Mouse (Mus musculus): ENCODE measurements around the gene Socs1. TPM values are rescaled to one million over a fixed set of nuclear protein-coding genes. Genes with fewer than 3 reads are reported as not detected.

Gene Socs1
- polyA plus RNA-seq, 1 experiment from 2014 or later = 3.8 TPM

- Histone ChIP-seq H3K4me2 (replicated peaks; ENCODE audit: low read depth) (no peak overlapping the region), H3K9me3 (ENCODE audit: control insufficient read depth) (no peaks in the 10 kb centered on the region), H3K4me3 (ENCODE audit: low read depth, low read length) (no peak overlapping the region), H3K4me1 (replicated peaks; ENCODE audit: control insufficient read depth, insufficient read depth, low read length) (0 out of 2 replicates have a peak, but pooled peaks cover 8% of the 10 kb centered on the region), H3K27me3 (replicated peaks; ENCODE audit: control insufficient read depth, insufficient read depth, low read length) (no peaks in the 10 kb centered on the region), H3K36me3 (ENCODE audit: control insufficient read depth, insufficient read depth) (no peaks in the 10 kb centered on the region), H3K27ac (ENCODE audit: low read depth, low read length) (no peak overlapping the region), H3K9ac (ENCODE audit: low read depth, low read length) (no peak overlapping the region)
- TF ChIP-seq CTCF (IDR thresholded peaks at IDR 0.05; ENCODE audit: low read depth) = no peak
- WGBS = 78% methylated on average over 5 of the region's 5 CpGs
- ATAC-seq = no peak
These were observed 4.7 kb downstream of the Socs1 start for GRCm38 (mm10) chr16:10780631-10781120.

- Histone ChIP-seq H3K9me3 (ENCODE audit: control insufficient read depth) (no peaks in the 10 kb centered on the region), H3K4me2 (replicated peaks; ENCODE audit: low read depth) (no peak overlapping the region), H3K27me3 (replicated peaks; ENCODE audit: control insufficient read depth, insufficient read depth, low read length) (no peaks in the 10 kb centered on the region), H3K36me3 (ENCODE audit: control insufficient read depth, insufficient read depth) (no peaks in the 10 kb centered on the region), H3K27ac (ENCODE audit: low read depth, low read length) (no peak overlapping the region), H3K9ac (ENCODE audit: low read depth, low read length) (no peak overlapping the region), H3K4me1 (replicated peaks; ENCODE audit: control insufficient read depth, insufficient read depth, low read length) (no peaks in the 10 kb centered on the region), H3K4me3 (ENCODE audit: low read depth, low read length) (no peak overlapping the region)
- ATAC-seq = no peak
- 74% methylated on average over 5 of the region's 5 CpGs for WGBS
- no peak for TF ChIP-seq CTCF (IDR thresholded peaks at IDR 0.05; ENCODE audit: low read depth)
These were observed 7.7 kb downstream of the Socs1 start for GRCm38 (mm10) chr16:10777579-10778160.

- no peak for ATAC-seq
- Histone ChIP-seq H3K27me3 (replicated peaks; ENCODE audit: control insufficient read depth, insufficient read depth, low read length) (no peaks in the 10 kb centered on the region), H3K4me2 (replicated peaks; ENCODE audit: low read depth) (no peak overlapping the region), H3K27ac (ENCODE audit: low read depth, low read length) (no peak overlapping the region), H3K4me3 (ENCODE audit: low read depth, low read length) (no peak overlapping the region), H3K4me1 (replicated peaks; ENCODE audit: control insufficient read depth, insufficient read depth, low read length) (no peaks in the 10 kb centered on the region), H3K36me3 (ENCODE audit: control insufficient read depth, insufficient read depth) (no peaks in the 10 kb centered on the region), H3K9ac (ENCODE audit: low read depth, low read length) (no peak overlapping the region), H3K9me3 (ENCODE audit: control insufficient read depth) (no peaks in the 10 kb centered on the region)
- no peak for TF ChIP-seq CTCF (IDR thresholded peaks at IDR 0.05; ENCODE audit: low read depth)
- 53% methylated on average over 7 of the region's 7 CpGs for WGBS
These were observed 9.0 kb downstream of the Socs1 start for GRCm38 (mm10) chr16:10776322-10776721.

GRCm38 (mm10) chr16:10774726-10775125 lies 10.6 kb downstream of the Socs1 start:
- 40% methylated on average over 4 of the region's 4 CpGs for WGBS
- no peaks in the 10 kb centered on the region for H3K9me3 ChIP-seq (ENCODE audit: control insufficient read depth)
- no peaks in the 10 kb centered on the region for H3K36me3 ChIP-seq (ENCODE audit: control insufficient read depth, insufficient read depth)
- no peak overlapping the region for H3K4me3 ChIP-seq (ENCODE audit: low read depth, low read length)
- H3K27ac ChIP-seq (ENCODE audit: low read depth, low read length) = no peak overlapping the region
- H3K4me1 ChIP-seq (replicated peaks; ENCODE audit: control insufficient read depth, insufficient read depth, low read length) = no peaks in the 10 kb centered on the region
- ATAC-seq = no peak
- no peak overlapping the region for H3K9ac ChIP-seq (ENCODE audit: low read depth, low read length)
- no peak for TF ChIP-seq CTCF (IDR thresholded peaks at IDR 0.05; ENCODE audit: low read depth)
- no peaks in the 10 kb centered on the region for H3K27me3 ChIP-seq (replicated peaks; ENCODE audit: control insufficient read depth, insufficient read depth, low read length)
- H3K4me2 ChIP-seq (replicated peaks; ENCODE audit: low read depth) = no peak overlapping the region

GRCm38 (mm10) chr16:10773543-10773942 lies 11.8 kb downstream of the Socs1 start:
- Histone ChIP-seq H3K9ac (ENCODE audit: low read depth, low read length) (no peak overlapping the region), H3K36me3 (ENCODE audit: control insufficient read depth, insufficient read depth) (no peaks in the 10 kb centered on the region), H3K4me3 (ENCODE audit: low read depth, low read length) (no peak overlapping the region), H3K27me3 (replicated peaks; ENCODE audit: control insufficient read depth, insufficient read depth, low read length) (no peaks in the 10 kb centered on the region), H3K4me2 (replicated peaks; ENCODE audit: low read depth) (no peak overlapping the region), H3K27ac (ENCODE audit: low read depth, low read length) (no peak overlapping the region), H3K4me1 (replicated peaks; ENCODE audit: control insufficient read depth, insufficient read depth, low read length) (no peaks in the 10 kb centered on the region), H3K9me3 (ENCODE audit: control insufficient read depth) (no peaks in the 10 kb centered on the region)
- 83% methylated on average over 8 of the region's 8 CpGs for WGBS
- ATAC-seq = no peak
- TF ChIP-seq CTCF (IDR thresholded peaks at IDR 0.05; ENCODE audit: low read depth) = no peak

GRCm38 (mm10) chr16:10771769-10772510 lies 13.4 kb downstream of the Socs1 start:
- no peak overlapping the region for H3K4me2 ChIP-seq (replicated peaks; ENCODE audit: low read depth)
- no peaks in the 10 kb centered on the region for H3K9me3 ChIP-seq (ENCODE audit: control insufficient read depth)
- 79% methylated on average over 19 of the region's 19 CpGs for WGBS
- H3K36me3 ChIP-seq (ENCODE audit: control insufficient read depth, insufficient read depth) = no peaks in the 10 kb centered on the region
- no peak overlapping the region for H3K9ac ChIP-seq (ENCODE audit: low read depth, low read length)
- no peaks in the 10 kb centered on the region for H3K4me1 ChIP-seq (replicated peaks; ENCODE audit: control insufficient read depth, insufficient read depth, low read length)
- H3K27me3 ChIP-seq (replicated peaks; ENCODE audit: control insufficient read depth, insufficient read depth, low read length) = no peaks in the 10 kb centered on the region
- H3K4me3 ChIP-seq (ENCODE audit: low read depth, low read length) = no peak overlapping the region
- TF ChIP-seq CTCF (IDR thresholded peaks at IDR 0.05; ENCODE audit: low read depth) = no peak
- no peak for ATAC-seq
- no peak overlapping the region for H3K27ac ChIP-seq (ENCODE audit: low read depth, low read length)

All from intestine, postnatal 0 days (tissue).